Mouse (Mus musculus) cerebellum, adult 2 months (tissue): ENCODE measurements at regions not wholly inside any gene's neighbourhood (a gene's known extent, or its start where the extent isn't known, plus 50 kb on each side); places are given as distances from the start of the nearest gene placed in this dataset.

Source experiments
- CTCF ChIP-seq: fragments of 200-500 bp; IDR thresholded peaks from 2 replicates; pipeline ENCODE4 v1.5.1; 2011; ENCODE audit warnings: low read depth, mild to moderate bottlenecking, control low read depth, low read length, moderate library complexity, borderline replicate concordance; ENCODE audit not compliant: insufficient read depth
- POLR2A ChIP-seq: fragments of 200-500 bp; IDR thresholded peaks from 2 replicates; pipeline ENCODE4 v1.6.1; 2011; ENCODE audit warnings: low read length, control low read depth, borderline replicate concordance; ENCODE audit not compliant: insufficient read depth

DNA sequence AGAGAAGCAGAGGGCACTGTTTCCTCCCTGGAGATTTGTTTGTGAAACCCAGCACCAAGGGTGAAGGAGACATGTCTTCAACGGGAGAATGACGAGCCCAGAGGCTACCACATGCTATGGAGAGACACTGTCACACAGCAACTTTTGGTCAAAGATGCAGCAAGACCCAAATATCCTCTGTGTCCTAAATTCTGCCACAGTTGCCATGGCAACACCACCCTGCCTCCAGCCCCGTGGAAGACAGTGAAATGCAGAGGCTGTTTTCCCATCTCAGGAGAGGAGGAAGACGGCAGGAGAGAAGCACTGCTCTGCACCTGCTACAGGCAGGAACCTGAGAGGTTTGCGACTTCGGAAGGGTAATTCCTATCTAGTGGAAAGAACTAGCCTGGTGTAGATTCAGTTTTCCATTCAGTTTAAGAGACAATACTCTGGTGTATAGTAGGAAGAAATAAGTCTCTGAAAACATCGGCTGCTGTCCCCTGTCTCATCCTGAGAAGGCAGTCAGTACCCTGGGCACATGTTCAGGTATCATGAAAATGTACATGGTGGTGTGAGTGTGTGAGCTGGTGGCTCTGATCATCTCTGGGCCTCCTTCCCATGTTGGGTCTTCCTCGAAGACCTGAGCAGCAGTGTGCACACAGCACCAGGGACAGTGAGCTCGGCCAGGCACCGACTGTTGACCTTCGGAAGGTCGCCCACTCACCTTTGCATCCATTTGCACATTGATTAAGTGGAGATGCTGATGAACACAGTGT, 333.6 kb downstream of the Agtpbp1 start:
- no peak for TF ChIP-seq CTCF
- no peak for TF ChIP-seq POLR2A
